Mouse (Mus musculus) adipose tissue, adult 10 weeks (tissue): Measurements from ENCODE around the gene Dppa3. TPM values are rescaled to one million over a fixed set of nuclear protein-coding genes. Genes with fewer than 3 reads are reported as not detected.

Source experiments
- polyA plus RNA-seq: library from polyadenylated mRNA; stranded (reverse); fragments of 350-450 nt; fragmentation: Illumina TruSeq; extraction: RNeasy Lipid Tissue Mini Kit (QIAGEN cat#74804); gene quantifications from one replicate; pipeline ENCODE4 v1.2.3, GENCODE M21; 2014; ENCODE audit warnings: low read depth, low replicate concordance

Gene Dppa3
- not detected for polyA plus RNA-seq

DNA sequence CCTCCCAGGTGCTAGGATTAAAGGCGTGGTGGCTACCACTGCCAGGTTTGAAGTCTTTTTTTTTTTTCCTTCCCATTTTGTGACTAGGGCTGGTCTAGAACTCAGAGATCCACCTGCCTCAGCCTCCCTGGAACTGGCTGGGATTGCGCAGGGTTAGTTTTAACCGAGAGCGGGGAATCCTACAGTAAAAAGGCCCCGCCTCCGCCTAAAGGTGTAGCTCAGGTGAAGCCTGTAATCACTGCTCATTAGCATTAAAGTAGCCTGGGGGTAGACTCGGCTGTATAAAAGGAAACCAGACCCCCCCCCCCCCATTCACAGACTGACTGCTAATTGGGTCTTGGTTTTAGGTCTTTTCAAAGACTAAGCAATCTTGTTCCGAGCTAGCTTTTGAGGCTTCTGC lies at the start of gene Dppa3:
TSS of gene Dppa3 (plus strand) at position 301 of the 400 bp plus-strand sequence.

DNA sequence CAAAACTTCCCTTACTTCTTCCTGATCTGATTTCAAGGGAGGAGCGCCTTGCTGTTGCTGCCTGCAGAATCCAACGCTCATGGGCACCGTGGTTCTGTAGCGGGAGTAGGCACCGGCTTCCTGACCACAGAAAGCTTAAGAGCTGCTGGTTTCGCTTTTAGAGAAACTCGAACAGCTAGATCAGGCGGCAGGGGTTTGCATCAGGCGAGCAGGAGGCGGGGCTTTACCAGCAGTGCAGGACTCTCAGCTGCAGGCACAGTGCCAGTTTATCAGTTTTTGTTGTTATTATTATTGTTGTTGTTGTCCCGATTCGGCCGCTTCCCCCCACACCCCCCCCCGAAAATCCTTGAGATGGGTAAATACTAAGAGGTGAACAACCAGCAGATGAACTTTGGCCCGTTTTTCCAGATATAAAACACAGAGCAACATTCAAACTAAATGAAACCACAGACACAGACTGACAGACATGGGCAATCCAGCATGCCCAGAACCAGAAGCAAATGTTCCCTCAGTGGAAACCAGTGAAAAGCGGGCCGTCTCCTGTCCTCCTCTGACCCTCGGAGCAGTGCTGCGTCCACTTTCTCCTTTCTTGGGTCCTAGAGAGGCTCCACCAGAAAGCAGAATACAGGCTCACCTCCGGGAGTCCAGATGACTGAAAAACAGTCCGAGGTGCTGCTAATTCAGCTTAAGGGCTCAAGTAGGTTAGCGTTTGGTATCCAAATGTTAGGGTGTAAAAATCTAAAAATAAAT lies 23.8 kb upstream of the Dppa3 start, which contains the start of gene Apobec1:
TSS of gene Apobec1 (minus strand) at position 203 of the 750 bp plus-strand sequence.

DNA sequence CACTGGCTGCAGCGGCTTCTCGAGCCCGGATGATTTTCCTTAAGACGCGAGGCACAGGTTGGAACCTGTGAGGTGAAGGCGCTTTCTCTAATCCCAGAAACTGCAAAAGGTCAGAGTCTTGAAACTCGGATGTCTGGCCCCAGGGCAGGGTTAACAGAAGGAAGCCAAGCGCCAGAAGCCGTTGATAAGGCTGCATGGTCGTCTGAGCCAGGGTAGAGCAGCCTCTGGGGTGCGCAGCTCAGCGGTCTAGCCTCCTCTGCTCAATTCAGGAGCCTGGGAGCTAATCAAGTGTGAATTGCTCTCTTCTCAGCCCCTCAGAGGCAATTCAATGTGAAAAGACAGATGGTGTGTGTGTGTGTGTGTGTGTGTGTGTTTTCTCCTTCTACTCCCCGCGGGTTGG lies 16.4 kb upstream of the Dppa3 start, which contains the start of gene Gdf3:
TSS of gene Gdf3 (minus strand) at position 317 of the 400 bp plus-strand sequence.

Other genes starting within 250 kb of the Dppa3 start
- gene Rimklb, start 127.6 kb upstream of the Dppa3 start, polyA plus RNA-seq: 15.4 TPM
- gene Mfap5, start 120.6 kb upstream of the Dppa3 start, polyA plus RNA-seq: 62.5 TPM
- not detected for gene Aicda, start 72.6 kb upstream of the Dppa3 start, polyA plus RNA-seq
- gene Apobec1, start 24.0 kb upstream of the Dppa3 start, polyA plus RNA-seq: 23.1 TPM
- gene Gdf3, start 16.3 kb upstream of the Dppa3 start, polyA plus RNA-seq: 0.24 TPM
- gene Nanog, start 81.1 kb downstream of the Dppa3 start, polyA plus RNA-seq: 0.45 TPM
- gene Slc2a3, start 175.2 kb downstream of the Dppa3 start, polyA plus RNA-seq: 35.2 TPM
- gene Foxj2, start 193.5 kb downstream of the Dppa3 start, polyA plus RNA-seq: 21.6 TPM
- 7.2 TPM for gene C3ar1, start 229.8 kb downstream of the Dppa3 start, polyA plus RNA-seq
- 31.9 TPM for gene Necap1, start 248.1 kb downstream of the Dppa3 start, polyA plus RNA-seq